Mouse (Mus musculus): ENCODE measurements around the gene Ppdpf. TPM values are rescaled to one million over a fixed set of nuclear protein-coding genes. Genes with fewer than 3 reads are reported as not detected.
A peak's percentile ranks its signal among the peaks of the same experiment; 100 is the strongest.

Gene Ppdpf
- polyA plus RNA-seq, 1 experiment from 2014 or later, result 197 TPM

GRCm38 (mm10) chr2:181205678-181206077 lies 18.6 kb downstream of the Ppdpf start:
- no peak for TF ChIP-seq CTCF (IDR thresholded peaks at IDR 0.05; ENCODE audit: low read depth)
- Histone ChIP-seq H3K27ac (ENCODE audit: low read depth, low read length) (no peak overlapping the region), H3K36me3 (ENCODE audit: control insufficient read depth, insufficient read depth) (no peaks in the 10 kb centered on the region), H3K9me3 (ENCODE audit: control insufficient read depth) (no peaks in the 10 kb centered on the region), H3K4me1 (replicated peaks; ENCODE audit: control insufficient read depth, insufficient read depth, low read length) (peaks cover 7% of the 10 kb centered on the region; the same call in 1 of the 2 replicates), H3K9ac (ENCODE audit: low read depth, low read length) (no peak overlapping the region), H3K4me3 (ENCODE audit: low read depth, low read length) (no peak overlapping the region), H3K4me2 (replicated peaks; ENCODE audit: low read depth) (no peak overlapping the region), H3K27me3 (replicated peaks; ENCODE audit: control insufficient read depth, insufficient read depth, low read length) (no peaks in the 10 kb centered on the region)
- WGBS, result 79% methylated on average over 5 of the region's 5 CpGs
- no peak for ATAC-seq

GRCm38 (mm10) chr2:181206118-181206517 lies 19.1 kb downstream of the Ppdpf start:
- Histone ChIP-seq H3K9me3 (ENCODE audit: control insufficient read depth) (no peaks in the 10 kb centered on the region), H3K4me1 (replicated peaks; ENCODE audit: control insufficient read depth, insufficient read depth, low read length) (peaks cover 7% of the 10 kb centered on the region; the same call in 1 of the 2 replicates), H3K4me2 (replicated peaks; ENCODE audit: low read depth) (no peak overlapping the region), H3K27me3 (replicated peaks; ENCODE audit: control insufficient read depth, insufficient read depth, low read length) (no peaks in the 10 kb centered on the region), H3K9ac (ENCODE audit: low read depth, low read length) (no peak overlapping the region), H3K36me3 (ENCODE audit: control insufficient read depth, insufficient read depth) (no peaks in the 10 kb centered on the region), H3K27ac (ENCODE audit: low read depth, low read length) (no peak overlapping the region), H3K4me3 (ENCODE audit: low read depth, low read length) (no peak overlapping the region)
- WGBS, result 52% methylated on average over 9 of the region's 9 CpGs
- no peak for TF ChIP-seq CTCF (IDR thresholded peaks at IDR 0.05; ENCODE audit: low read depth)
- no peak for ATAC-seq

- H3K9ac ChIP-seq (ENCODE audit: low read depth, low read length), result 0 out of 2 replicates have a peak overlapping the region, but pooled peaks have one; percentile 5
- 0 out of 2 replicates have a peak, but pooled peaks have one; percentile 15 for ATAC-seq
- H3K4me3 ChIP-seq (ENCODE audit: low read depth, low read length), result peak overlapping the region; percentile 29
- no peak overlapping the region for H3K27ac ChIP-seq (ENCODE audit: low read depth, low read length)
- TF ChIP-seq CTCF (IDR thresholded peaks at IDR 0.05; ENCODE audit: low read depth), result no peak
- no peaks in the 10 kb centered on the region for H3K36me3 ChIP-seq (ENCODE audit: control insufficient read depth, insufficient read depth)
- no peaks in the 10 kb centered on the region for H3K9me3 ChIP-seq (ENCODE audit: control insufficient read depth)
- peaks cover 14% of the 10 kb centered on the region for H3K27me3 ChIP-seq (replicated peaks; ENCODE audit: control insufficient read depth, insufficient read depth, low read length)
- H3K4me2 ChIP-seq (replicated peaks; ENCODE audit: low read depth), result peak overlapping the region; percentile 67
- 3% methylated on average over 34 of the region's 34 CpGs for WGBS
- H3K4me1 ChIP-seq (replicated peaks; ENCODE audit: control insufficient read depth, insufficient read depth, low read length), result no peaks in the 10 kb centered on the region
These were observed 25.5 kb downstream of the Ppdpf start for GRCm38 (mm10) chr2:181212389-181213020.

GRCm38 (mm10) chr2:181213021-181213445 lies 26.0 kb downstream of the Ppdpf start, which contains the start of gene Srms:
Gene Srms (minus strand): TSS chr2:181213185.
- no peaks in the 10 kb centered on the region for H3K9me3 ChIP-seq (ENCODE audit: control insufficient read depth)
- H3K27ac ChIP-seq (ENCODE audit: low read depth, low read length), result no peak within 1 kb of the TSS
- H3K9ac ChIP-seq (ENCODE audit: low read depth, low read length), result 0 out of 2 replicates have a peak within 1 kb of the TSS, but pooled peaks have one; percentile 5
- peak; percentile 62 for ATAC-seq
- WGBS, result 2% methylated on average over 17 of the region's 17 CpGs
- H3K4me2 ChIP-seq (replicated peaks; ENCODE audit: low read depth), result peak within 1 kb of the TSS; percentile 67
- H3K27me3 ChIP-seq (replicated peaks; ENCODE audit: control insufficient read depth, insufficient read depth, low read length), result peaks cover 14% of the 10 kb centered on the region
- no peaks in the 10 kb centered on the region for H3K36me3 ChIP-seq (ENCODE audit: control insufficient read depth, insufficient read depth)
- H3K4me3 ChIP-seq (ENCODE audit: low read depth, low read length), result peak within 1 kb of the TSS; percentile 29
- H3K4me1 ChIP-seq (replicated peaks; ENCODE audit: control insufficient read depth, insufficient read depth, low read length), result no peaks in the 10 kb centered on the region
- TF ChIP-seq CTCF (IDR thresholded peaks at IDR 0.05; ENCODE audit: low read depth), result no peak

GRCm38 (mm10) chr2:181216037-181216436 lies 29.0 kb downstream of the Ppdpf start:
- H3K27ac ChIP-seq (ENCODE audit: low read depth, low read length), result no peak overlapping the region
- H3K9ac ChIP-seq (ENCODE audit: low read depth, low read length), result no peak overlapping the region
- 86% methylated on average over 6 of the region's 6 CpGs for WGBS
- no peaks in the 10 kb centered on the region for H3K9me3 ChIP-seq (ENCODE audit: control insufficient read depth)
- no peak for TF ChIP-seq CTCF (IDR thresholded peaks at IDR 0.05; ENCODE audit: low read depth)
- H3K4me1 ChIP-seq (replicated peaks; ENCODE audit: control insufficient read depth, insufficient read depth, low read length), result no peaks in the 10 kb centered on the region
- H3K4me3 ChIP-seq (ENCODE audit: low read depth, low read length), result no peak overlapping the region
- ATAC-seq, result no peak
- no peak overlapping the region for H3K4me2 ChIP-seq (replicated peaks; ENCODE audit: low read depth)
- peaks cover 14% of the 10 kb centered on the region for H3K27me3 ChIP-seq (replicated peaks; ENCODE audit: control insufficient read depth, insufficient read depth, low read length)
- H3K36me3 ChIP-seq (ENCODE audit: control insufficient read depth, insufficient read depth), result no peaks in the 10 kb centered on the region

GRCm38 (mm10) chr2:181218881-181219485 lies 31.9 kb downstream of the Ppdpf start:
- no peak for ATAC-seq
- Histone ChIP-seq H3K36me3 (ENCODE audit: control insufficient read depth, insufficient read depth) (no peaks in the 10 kb centered on the region), H3K9ac (ENCODE audit: low read depth, low read length) (no peak overlapping the region), H3K4me3 (ENCODE audit: low read depth, low read length) (no peak overlapping the region), H3K27me3 (replicated peaks; ENCODE audit: control insufficient read depth, insufficient read depth, low read length) (no peaks in the 10 kb centered on the region), H3K9me3 (ENCODE audit: control insufficient read depth) (no peaks in the 10 kb centered on the region), H3K4me2 (replicated peaks; ENCODE audit: low read depth) (no peak overlapping the region), H3K27ac (ENCODE audit: low read depth, low read length) (no peak overlapping the region), H3K4me1 (replicated peaks; ENCODE audit: control insufficient read depth, insufficient read depth, low read length) (no peaks in the 10 kb centered on the region)
- 65% methylated on average over 5 of the region's 5 CpGs for WGBS
- no peak for TF ChIP-seq CTCF (IDR thresholded peaks at IDR 0.05; ENCODE audit: low read depth)

Data from intestine, postnatal 0 days (tissue).